Mouse (Mus musculus): ENCODE measurements at regions not wholly inside any gene's neighbourhood (a gene's known extent, or its start where the extent isn't known, plus 50 kb on each side); places are given as distances from the start of the nearest gene placed in this dataset.

DNA sequence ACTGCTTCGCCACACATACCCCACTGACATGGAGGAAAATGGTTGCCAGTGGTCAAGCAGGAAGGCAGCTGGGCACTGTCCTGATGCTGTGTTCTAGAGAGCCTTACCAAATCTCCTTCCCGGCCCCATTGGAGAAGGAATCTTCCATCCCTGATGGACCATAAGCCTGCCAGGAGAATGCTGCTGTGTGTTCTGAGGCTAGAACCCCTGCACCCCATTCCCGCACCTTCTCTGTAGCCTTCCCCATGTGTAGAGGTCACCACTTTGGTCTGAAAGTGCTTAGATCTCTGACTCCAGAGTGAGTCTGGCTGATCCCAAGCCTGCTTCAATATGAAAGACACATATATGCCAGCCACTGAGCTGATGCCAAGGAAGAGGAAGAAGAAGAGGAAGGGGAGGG lies 74.1 kb upstream of the Pmepa1 start:
- Histone ChIP-seq H3K4me1 (ENCODE audit: control insufficient read depth in 1 of 2, insufficient read depth in 2 of 2, low read length in 2 of 2) (no peaks in the 10 kb centered on the region), H3K27ac (ENCODE audit: control insufficient read depth, low read depth, low read length) (no peak overlapping the region), H3K27me3 (ENCODE audit: control insufficient read depth in 1 of 2, insufficient read depth in 2 of 2, low read length in 2 of 2) (no peaks in the 10 kb centered on the region), H3K36me3 (ENCODE audit: control insufficient read depth in 1 of 2, insufficient read depth in 2 of 2, low read length in 2 of 2) (no peaks in the 10 kb centered on the region), H3K4me3 (ENCODE audit: control insufficient read depth in 1 of 2, insufficient read depth in 1 of 2, low read depth in 2 of 2, low read length in 2 of 2) (no peak overlapping the region), H3K9ac (ENCODE audit: control insufficient read depth, low read depth, low read length, poor library complexity, severe bottlenecking) (no peak overlapping the region), H3K79me2 (ENCODE audit: control insufficient read depth, insufficient read depth, low read length, poor library complexity) (no peaks in the 10 kb centered on the region), H3K9me3 (replicated peaks; ENCODE audit: insufficient read depth, low read length) (no peaks in the 10 kb centered on the region)
- TF ChIP-seq MYC (IDR thresholded peaks at IDR 0.05; ENCODE audit: low read depth, low read length) (no peak), MAX (IDR thresholded peaks at IDR 0.05; ENCODE audit: low read length) (no peak), ELF1 (IDR thresholded peaks at IDR 0.05; ENCODE audit: low read depth, low read length) (no peak)
- no peak for DNase-seq (ENCODE audit: low read depth, low spot score)

DNA sequence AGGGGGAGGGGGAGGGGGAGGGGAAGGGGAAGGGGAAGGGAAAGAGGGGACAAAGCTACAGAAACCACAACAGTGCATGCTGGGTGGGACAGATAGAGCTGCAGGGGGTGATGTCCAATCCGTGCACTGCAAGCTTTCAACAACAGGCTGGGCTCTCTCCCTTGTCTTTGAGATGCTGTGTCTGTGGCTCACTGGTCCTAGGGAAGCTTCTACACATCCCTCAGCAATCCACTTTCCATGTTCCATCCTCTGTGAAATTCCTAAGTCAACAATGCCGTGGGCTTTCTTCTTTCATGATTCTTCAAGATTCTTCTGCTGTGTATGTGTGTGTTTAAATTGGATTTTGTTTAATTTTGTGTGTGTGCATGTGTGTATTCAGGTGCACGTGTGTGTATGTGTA lies 74.5 kb upstream of the Pmepa1 start:
- no peaks in the 10 kb centered on the region for H3K36me3 ChIP-seq (ENCODE audit: control insufficient read depth in 1 of 2, insufficient read depth in 2 of 2, low read length in 2 of 2)
- H3K9me3 ChIP-seq (replicated peaks; ENCODE audit: insufficient read depth, low read length), result no peaks in the 10 kb centered on the region
- no peak for DNase-seq (ENCODE audit: low read depth, low spot score)

DNA sequence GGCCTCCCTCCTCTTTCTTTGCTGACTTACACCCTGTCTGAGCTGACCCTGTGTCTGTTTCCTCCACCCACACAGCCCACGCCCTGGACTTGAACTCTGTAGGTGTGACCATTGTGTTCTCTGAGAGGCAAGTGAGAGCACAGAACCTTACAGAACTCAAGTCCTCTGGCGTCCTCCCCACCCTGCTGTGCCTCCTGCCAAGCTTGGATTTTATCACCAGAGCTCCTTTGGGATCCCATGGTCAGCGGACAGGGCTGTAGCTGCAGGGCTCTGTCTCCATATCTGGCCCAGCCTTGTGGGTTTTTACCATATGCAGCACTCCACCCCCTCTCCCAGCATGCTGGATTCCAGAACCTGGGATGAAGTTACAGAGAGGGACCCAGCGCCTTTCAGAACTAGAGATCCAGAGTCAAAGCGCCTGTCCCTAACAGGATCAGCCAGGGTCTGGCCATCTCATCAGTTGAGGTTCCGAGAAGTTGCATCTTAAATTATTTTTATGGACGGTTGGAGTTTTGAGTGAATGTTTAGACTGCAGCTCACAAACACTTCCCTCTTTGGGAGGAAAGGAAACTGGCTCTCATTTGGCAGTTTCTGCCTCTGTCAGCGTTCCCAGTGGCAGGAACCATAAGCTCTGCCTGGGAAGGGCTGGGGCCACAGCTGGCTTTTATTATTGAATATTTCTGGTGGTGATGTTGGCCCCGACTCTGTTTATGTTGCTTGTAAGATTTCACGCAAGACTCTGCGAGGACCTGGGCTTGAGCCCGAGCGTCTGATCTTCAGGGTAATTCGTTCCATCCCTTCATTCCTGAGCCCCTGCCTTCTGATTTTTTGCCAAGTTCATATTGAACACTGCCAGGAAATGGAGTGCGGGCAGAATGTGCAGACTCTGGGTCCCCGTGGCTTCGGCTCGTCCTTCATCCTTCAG lies 75.8 kb upstream of the Pmepa1 start:
- no peaks in the 10 kb centered on the region for H3K9me3 ChIP-seq (replicated peaks; ENCODE audit: insufficient read depth, low read length)
- no peaks in the 10 kb centered on the region for H3K36me3 ChIP-seq (ENCODE audit: control insufficient read depth in 1 of 2, insufficient read depth in 2 of 2, low read length in 2 of 2)
- H3K27ac ChIP-seq (ENCODE audit: control insufficient read depth, low read depth, low read length), result no peak overlapping the region
- TF ChIP-seq MAX (IDR thresholded peaks at IDR 0.05; ENCODE audit: low read length), result no peak
- TF ChIP-seq SIN3A (IDR thresholded peaks at IDR 0.05; ENCODE audit: low read length), result no peak
- no peak for TF ChIP-seq RCOR1 (IDR thresholded peaks at IDR 0.05; ENCODE audit: low read depth, low read length)
- no peak for TF ChIP-seq POLR2A (IDR thresholded peaks at IDR 0.05; ENCODE audit: control insufficient read depth in 1 of 2, insufficient read depth in 1 of 2, low read depth in 1 of 2, low read length in 2 of 2, poor library complexity in 1 of 2)
- TF ChIP-seq TAL1 (IDR thresholded peaks at IDR 0.05; ENCODE audit: low read length), result no peak
- no peak for TF ChIP-seq CHD1 (IDR thresholded peaks at IDR 0.05; ENCODE audit: low read depth, low read length)
- H3K4me1 ChIP-seq (ENCODE audit: control insufficient read depth in 1 of 2, insufficient read depth in 2 of 2, low read length in 2 of 2), result no peaks in the 10 kb centered on the region
- no peaks in the 10 kb centered on the region for H3K27me3 ChIP-seq (ENCODE audit: control insufficient read depth in 1 of 2, insufficient read depth in 2 of 2, low read length in 2 of 2)
- H3K79me2 ChIP-seq (ENCODE audit: control insufficient read depth, insufficient read depth, low read length, poor library complexity), result no peaks in the 10 kb centered on the region
- no peak overlapping the region for H3K4me3 ChIP-seq (ENCODE audit: control insufficient read depth in 1 of 2, insufficient read depth in 1 of 2, low read depth in 2 of 2, low read length in 2 of 2)
- DNase-seq (ENCODE audit: low read depth, low spot score), result no peak
- H3K9ac ChIP-seq (ENCODE audit: control insufficient read depth, low read depth, low read length, poor library complexity, severe bottlenecking), result no peak overlapping the region

More for the DNA sequence above, 74.5 kb upstream of the Pmepa1 start:
- H3K9ac ChIP-seq (ENCODE audit: control insufficient read depth, low read depth, low read length, poor library complexity, severe bottlenecking), result no peak overlapping the region
- no peaks in the 10 kb centered on the region for H3K27me3 ChIP-seq (ENCODE audit: control insufficient read depth in 1 of 2, insufficient read depth in 2 of 2, low read length in 2 of 2)
- no peak for TF ChIP-seq RCOR1 (IDR thresholded peaks at IDR 0.05; ENCODE audit: low read depth, low read length)
- TF ChIP-seq SMC3 (IDR thresholded peaks at IDR 0.05; ENCODE audit: low read depth, low read length), result no peak
- no peak for TF ChIP-seq CHD2 (IDR thresholded peaks at IDR 0.05; ENCODE audit: low read length)
- TF ChIP-seq ZKSCAN1 (IDR thresholded peaks at IDR 0.05; ENCODE audit: low read depth, low read length), result no peak
- no peak for TF ChIP-seq ZC3H11A (IDR thresholded peaks at IDR 0.05; ENCODE audit: low read depth, low read length)
- no peak for TF ChIP-seq USF2 (IDR thresholded peaks at IDR 0.05; ENCODE audit: borderline replicate concordance in 1 of 2, insufficient read depth in 1 of 2, low read depth in 1 of 2, low read length in 2 of 2)
- TF ChIP-seq ZNF384 (IDR thresholded peaks at IDR 0.05; ENCODE audit: low read depth, low read length), result no peak
- TF ChIP-seq ZMIZ1 (IDR thresholded peaks at IDR 0.05; ENCODE audit: low read depth, low read length), result no peak
- TF ChIP-seq CHD1 (IDR thresholded peaks at IDR 0.05; ENCODE audit: low read depth, low read length), result no peak
- TF ChIP-seq SIN3A (IDR thresholded peaks at IDR 0.05; ENCODE audit: low read length), result no peak
- TF ChIP-seq MEF2A (IDR thresholded peaks at IDR 0.05; ENCODE audit: extremely low read depth, insufficient replicate concordance, low read depth, low read length, poor library complexity, severe bottlenecking), result no peak
- no peak for TF ChIP-seq UBTF (IDR thresholded peaks at IDR 0.05; ENCODE audit: borderline replicate concordance, insufficient read depth, low read depth, low read length)
- no peak for TF ChIP-seq NELFE (IDR thresholded peaks at IDR 0.05; ENCODE audit: low read depth, low read length)
- TF ChIP-seq BHLHE40 (IDR thresholded peaks at IDR 0.05; ENCODE audit: borderline replicate concordance, low read depth, low read length), result no peak
- TF ChIP-seq TCF12 (IDR thresholded peaks at IDR 0.05; ENCODE audit: low read depth, low read length), result no peak
- H3K79me2 ChIP-seq (ENCODE audit: control insufficient read depth, insufficient read depth, low read length, poor library complexity), result no peaks in the 10 kb centered on the region
- no peak overlapping the region for H3K27ac ChIP-seq (ENCODE audit: control insufficient read depth, low read depth, low read length)
- H3K4me1 ChIP-seq (ENCODE audit: control insufficient read depth in 1 of 2, insufficient read depth in 2 of 2, low read length in 2 of 2), result no peaks in the 10 kb centered on the region
- no peak overlapping the region for H3K4me3 ChIP-seq (ENCODE audit: control insufficient read depth in 1 of 2, insufficient read depth in 1 of 2, low read depth in 2 of 2, low read length in 2 of 2)
